Mouse (Mus musculus): ENCODE results near the gene Chd5.

- TF ChIP-seq POLR2A (IDR thresholded peaks at IDR 0.05; ENCODE audit: low read depth, low read length) (no peak), CTCF (IDR thresholded peaks at IDR 0.05; ENCODE audit: extremely low read depth, insufficient read length, insufficient replicate concordance, low read depth, low read length) (no peak)
Observed at GRCm38 (mm10) chr4:152315498-152316213, 22.8 kb upstream of the Chd5 start.

Measured in small intestine, adult 2 months (tissue).